Mouse (Mus musculus): ENCODE data around the gene Nmur1.

Gene Nmur1

GRCm38 (mm10) chr1:86440887-86441723 is 15.1 kb upstream of the Nmur1 start:
- DNase-seq (ENCODE audit: low spot score in 2 of 2), result peak; percentile 66 to 77

DNA sequence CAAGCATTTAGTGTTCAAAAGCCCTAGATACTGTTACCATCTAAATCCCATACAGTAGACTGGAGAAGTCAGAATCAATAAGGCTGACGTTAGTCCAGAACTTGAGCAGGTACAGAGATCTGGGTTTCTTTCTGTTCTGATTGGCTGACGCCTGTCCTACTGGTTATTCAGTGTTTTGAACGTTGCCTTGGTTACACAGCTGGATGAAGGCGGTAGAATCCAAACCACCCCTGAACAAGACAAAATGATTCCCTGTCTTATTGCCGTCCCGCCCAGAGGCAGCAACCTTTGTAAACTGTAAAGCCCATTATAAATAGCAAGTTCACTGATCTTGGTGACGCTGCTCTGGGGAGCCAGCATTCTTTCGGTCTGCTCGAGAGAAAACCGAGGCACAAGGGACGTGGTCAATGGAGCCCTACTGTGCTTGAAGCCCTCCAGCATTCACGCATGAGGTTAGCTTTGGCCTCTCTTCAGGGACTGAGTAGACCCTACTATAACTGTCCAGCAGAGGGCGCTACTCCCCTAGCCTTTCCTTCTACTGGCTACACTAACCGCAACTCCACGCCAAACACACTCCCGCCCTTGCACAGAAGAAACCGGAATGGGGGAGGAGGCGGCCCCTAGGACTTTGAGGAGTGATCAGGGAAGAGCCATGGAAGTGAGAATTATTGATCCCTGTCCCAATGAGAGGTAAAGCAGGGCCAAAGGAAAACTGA is 14.3 kb upstream of the Nmur1 start:
- DNase-seq (ENCODE audit: low spot score in 2 of 2), result peak; percentile 88 to 96

DNA sequence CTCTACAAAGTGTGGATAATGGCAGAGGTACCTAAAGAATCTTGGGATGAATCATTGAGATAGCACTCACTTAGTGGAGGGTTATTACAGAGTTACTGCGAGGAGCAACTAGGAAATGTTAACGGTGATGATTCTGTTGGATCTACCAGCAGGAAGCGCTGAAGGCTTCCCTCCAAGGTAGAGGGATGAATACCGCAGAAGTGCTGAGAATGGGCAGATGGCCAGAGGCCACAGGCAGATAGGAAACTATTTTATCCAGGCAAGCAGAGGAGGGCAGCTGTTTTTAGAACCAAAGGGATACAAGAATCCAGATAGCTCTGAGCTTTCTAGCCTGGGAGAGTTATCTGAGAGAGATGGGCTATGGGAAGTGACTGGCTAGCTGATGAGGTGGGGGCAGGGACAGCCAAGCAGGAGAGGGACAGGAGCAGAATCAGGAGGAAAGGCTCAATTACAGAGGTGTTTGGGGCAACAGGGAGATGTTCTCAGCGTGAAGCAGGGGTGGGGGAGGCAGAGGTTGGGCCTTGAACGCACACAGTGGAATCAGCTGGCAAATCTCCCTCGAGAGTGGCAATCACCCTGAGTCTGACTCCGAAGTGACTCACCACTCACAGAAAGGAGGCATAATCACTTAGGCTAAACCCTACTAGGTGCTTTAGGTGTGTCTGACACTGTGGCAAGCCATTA is 13.6 kb upstream of the Nmur1 start:
- no peak for DNase-seq (ENCODE audit: low spot score in 2 of 2)

- no peak for DNase-seq (ENCODE audit: low spot score in 2 of 2)
These were observed 12.5 kb upstream of the Nmur1 start for GRCm38 (mm10) chr1:86438501-86438900.

DNA sequence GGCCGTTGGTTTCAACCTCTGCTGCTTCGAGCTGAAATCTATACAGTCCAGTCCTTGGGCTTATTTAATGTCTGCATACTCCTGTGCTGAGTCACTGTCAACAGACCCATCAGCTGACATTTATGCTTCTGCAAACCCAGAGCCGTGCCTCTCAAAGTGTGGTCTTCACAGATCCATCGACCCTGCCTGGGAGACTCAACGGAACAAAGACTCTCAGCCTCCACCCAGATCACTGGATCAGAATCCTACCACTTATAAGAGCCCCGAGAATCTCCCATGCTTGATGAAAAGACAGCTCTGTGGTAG is 11.9 kb upstream of the Nmur1 start:
- no peak for DNase-seq (ENCODE audit: low spot score in 2 of 2)

DNA sequence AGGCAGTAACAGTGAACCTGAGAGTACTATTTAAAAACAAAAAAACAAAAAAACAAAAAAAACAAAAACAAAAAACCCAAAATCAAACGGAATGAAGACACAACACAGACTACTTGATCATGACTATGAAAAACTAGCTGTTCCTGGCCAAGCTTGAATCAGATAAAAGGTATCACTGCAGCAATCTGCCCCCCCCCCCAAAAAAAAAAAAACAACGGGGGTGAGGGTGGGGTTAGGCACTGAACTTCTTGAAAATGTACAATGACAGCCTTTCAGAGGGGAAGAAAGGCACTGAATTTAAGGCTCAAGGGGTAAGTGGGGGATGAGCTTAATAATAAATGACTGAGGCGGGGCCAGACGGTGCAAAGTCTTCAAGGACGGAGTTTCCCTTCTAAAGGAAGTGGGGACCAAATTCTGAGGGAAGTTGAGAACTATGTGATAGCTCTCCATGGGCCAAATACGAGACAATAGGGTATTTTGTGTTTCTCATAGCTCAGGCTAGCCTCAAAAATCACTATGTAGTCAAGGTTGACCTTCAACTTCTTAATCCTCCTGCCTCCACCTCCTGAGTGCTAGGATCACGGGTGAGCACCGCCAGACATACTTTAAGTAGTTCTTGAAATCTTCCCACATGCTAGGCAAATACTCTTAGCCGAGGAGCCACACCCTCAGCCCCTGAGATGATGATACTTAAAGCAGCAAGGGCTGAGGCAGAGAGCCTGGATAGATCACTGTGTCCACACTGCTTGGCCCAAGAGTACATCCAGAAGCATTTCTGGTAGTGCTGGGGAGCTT is 11.4 kb upstream of the Nmur1 start:
- no peak for DNase-seq (ENCODE audit: low spot score in 2 of 2)

- peak in 1 of 2 experiments; percentile 54 for DNase-seq (ENCODE audit: low spot score in 2 of 2)
These were observed 9.3 kb upstream of the Nmur1 start for GRCm38 (mm10) chr1:86435302-86435821.

GRCm38 (mm10) chr1:86434439-86435201 is 8.6 kb upstream of the Nmur1 start:
- DNase-seq (ENCODE audit: low spot score in 2 of 2), result peak; percentile 96 to 99

DNA sequence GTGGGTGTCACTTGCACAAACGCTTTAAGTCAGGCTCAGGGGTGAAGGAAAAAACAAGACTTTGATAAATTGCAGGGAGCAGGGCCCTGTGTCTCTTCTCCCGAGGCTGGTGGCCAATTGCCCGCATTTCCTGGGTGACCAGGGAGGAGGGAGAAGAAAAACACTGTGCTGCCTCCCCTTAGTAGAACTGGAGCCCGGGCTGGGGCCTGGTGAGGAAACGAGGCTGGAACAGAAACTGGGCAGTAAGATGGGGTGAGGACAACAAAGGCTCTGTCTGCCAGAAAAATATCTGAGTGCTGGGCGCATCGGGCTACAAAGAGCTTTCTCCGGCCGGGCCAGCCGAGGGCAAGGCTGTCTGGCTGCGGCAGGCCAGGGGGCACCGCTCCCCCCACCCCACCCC is 8.0 kb upstream of the Nmur1 start:
- peak in 1 of 2 experiments; percentile 70 for DNase-seq (ENCODE audit: low spot score in 2 of 2)

DNA sequence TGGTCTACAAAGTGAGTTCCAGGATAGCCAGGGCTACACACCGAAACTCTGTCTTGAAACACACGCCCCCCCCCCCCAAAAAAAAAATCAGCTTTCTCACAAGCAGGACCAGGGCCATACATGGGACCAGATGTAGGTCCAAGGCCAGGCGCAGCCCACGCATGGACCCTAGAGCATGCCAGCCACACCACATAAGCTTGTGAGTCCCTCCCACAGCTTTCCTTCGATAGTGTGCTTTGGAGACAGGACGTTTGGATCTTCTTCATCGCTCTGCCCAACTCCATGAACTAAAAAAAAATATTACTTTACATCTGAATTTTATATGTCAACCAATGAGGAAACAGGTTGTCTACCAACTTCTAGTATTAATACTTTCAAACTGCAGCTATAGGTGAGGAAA is 7.3 kb upstream of the Nmur1 start:
- no peak for DNase-seq (ENCODE audit: low spot score in 2 of 2)

GRCm38 (mm10) chr1:86432778-86433177 is 6.8 kb upstream of the Nmur1 start:
- DNase-seq (ENCODE audit: low spot score in 2 of 2), result no peak

GRCm38 (mm10) chr1:86430056-86430455 is 4.0 kb upstream of the Nmur1 start:
- no peak for DNase-seq (ENCODE audit: low spot score in 2 of 2)

- no peak for DNase-seq (ENCODE audit: low spot score in 2 of 2)
These were observed 1.0 kb downstream of the Nmur1 start for GRCm38 (mm10) chr1:86424835-86425547.

GRCm38 (mm10) chr1:86424336-86424735 is 1.7 kb downstream of the Nmur1 start:
- no peak for DNase-seq (ENCODE audit: low spot score in 2 of 2)

- no peak for DNase-seq (ENCODE audit: low spot score in 2 of 2)
These were observed 2.1 kb downstream of the Nmur1 start for GRCm38 (mm10) chr1:86423879-86424278.

GRCm38 (mm10) chr1:86421007-86421406 is 5.0 kb downstream of the Nmur1 start:
- peak in 1 of 2 experiments; percentile 29 for DNase-seq (ENCODE audit: low spot score in 2 of 2)

DNA sequence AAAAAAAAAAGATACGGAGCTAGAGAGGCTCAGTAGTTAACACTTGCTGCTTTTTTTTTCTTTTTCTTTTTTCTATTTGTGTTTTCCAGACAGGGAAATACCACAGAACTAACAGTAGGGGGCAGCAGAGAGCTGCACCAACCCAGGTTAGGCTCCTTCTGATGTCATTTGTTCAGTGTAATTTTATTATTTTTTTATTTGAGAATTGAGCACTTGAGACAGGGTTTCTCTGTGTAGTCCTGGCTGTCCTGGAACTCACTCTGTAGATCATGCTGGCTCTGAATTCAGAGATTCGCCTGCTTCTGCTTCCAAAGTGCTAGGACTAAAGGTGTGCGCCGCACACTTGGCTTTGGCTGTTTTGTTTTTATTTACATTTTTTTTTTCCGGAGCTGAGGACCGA is 9.7 kb downstream of the Nmur1 start:
- DNase-seq (ENCODE audit: low spot score in 2 of 2), result no peak

- DNase-seq (ENCODE audit: low spot score in 2 of 2), result no peak
These were observed 10.3 kb downstream of the Nmur1 start for GRCm38 (mm10) chr1:86415612-86416184.

GRCm38 (mm10) chr1:86415144-86415543 is 10.9 kb downstream of the Nmur1 start:
- DNase-seq (ENCODE audit: low spot score in 2 of 2), result no peak

DNA sequence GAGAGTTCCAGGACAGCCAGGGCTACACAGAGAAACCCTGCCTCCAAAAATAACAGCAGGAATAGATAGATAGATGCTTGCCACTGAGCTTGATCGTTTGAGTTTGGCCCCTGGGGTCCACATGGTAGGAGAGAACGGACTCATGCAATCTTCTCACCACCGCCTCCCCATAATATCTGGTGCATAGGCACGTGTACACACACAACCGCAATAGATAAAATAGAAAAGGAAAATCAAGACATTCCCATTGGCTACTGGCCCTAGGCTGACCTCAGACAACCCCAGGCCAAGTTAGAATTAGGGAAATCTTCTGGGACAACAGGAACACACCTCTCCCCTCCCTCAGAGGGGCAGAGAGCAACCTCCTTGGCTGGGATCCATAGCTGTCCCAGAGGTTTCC is 11.3 kb downstream of the Nmur1 start:
- DNase-seq (ENCODE audit: low spot score in 2 of 2), result no peak
